Mouse (Mus musculus) bone marrow macrophage, adult 2 months (primary cell): ENCODE measurements around the gene Comt.

Experiments
- CTCF ChIP-seq: IDR thresholded peaks from 2 replicates; pipeline ENCODE4 v1.5.1; 2012; ENCODE audit warnings: low read depth, mild to moderate bottlenecking, low read length, moderate library complexity
- POLR2A ChIP-seq: IDR thresholded peaks from 2 replicates; pipeline ENCODE4 v1.6.1; 2012; ENCODE audit warnings: mild to moderate bottlenecking, low read depth, low read length, borderline replicate concordance

DNA sequence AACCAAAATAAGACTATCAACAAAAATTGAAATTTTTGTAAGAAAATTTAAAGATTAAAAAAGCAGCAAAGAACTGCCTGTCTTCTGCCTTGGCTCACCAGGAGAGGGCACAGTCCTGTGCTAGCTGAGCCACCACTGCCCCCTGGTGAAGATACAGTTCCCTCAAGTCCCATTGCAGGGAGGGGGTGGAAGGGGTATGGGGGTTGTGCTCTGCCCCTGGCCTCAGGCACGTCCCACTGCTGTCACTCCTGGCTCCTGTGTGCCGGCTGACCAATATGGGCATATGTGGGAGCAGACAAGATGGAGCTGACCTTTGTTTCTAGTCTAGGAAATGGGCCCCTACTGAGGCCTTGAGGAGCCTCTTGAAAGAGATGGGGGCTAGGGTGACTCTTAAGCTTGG lies 20.4 kb downstream of the Comt start:
- TF ChIP-seq CTCF (peak; percentile 62), POLR2A (no peak)
